Mouse (Mus musculus): ENCODE data around the gene Rora.

Rora gene

GRCm38 (mm10) chr9:69141859-69142258, 488.3 kb downstream of the Rora start:
- no peak for DNase-seq (ENCODE audit: low spot score)

- DNase-seq (ENCODE audit: low spot score): no peak
Measured at GRCm38 (mm10) chr9:69146937-69147336, 493.4 kb downstream of the Rora start.

DNA sequence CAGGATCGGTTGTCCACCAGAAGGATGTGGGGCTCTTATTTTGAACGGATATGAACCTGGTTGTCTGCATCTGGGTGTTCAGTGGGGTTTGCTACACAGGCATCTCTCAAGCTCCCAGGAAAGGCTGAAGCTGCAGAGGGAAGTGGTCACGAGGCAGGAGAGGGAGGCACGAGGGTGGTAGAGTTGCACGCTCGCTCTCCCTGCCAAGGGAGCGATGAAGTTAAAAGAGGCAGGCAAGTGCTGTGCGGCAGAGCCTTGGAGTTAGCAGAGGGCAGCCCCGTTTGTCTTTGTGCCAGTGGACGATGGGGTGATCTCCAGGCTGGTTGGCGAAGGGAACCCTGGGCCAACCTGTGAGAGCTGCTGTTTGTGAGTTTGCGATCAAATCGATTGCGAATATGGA, 496.6 kb downstream of the Rora start:
- no peak for DNase-seq (ENCODE audit: low spot score)

DNA sequence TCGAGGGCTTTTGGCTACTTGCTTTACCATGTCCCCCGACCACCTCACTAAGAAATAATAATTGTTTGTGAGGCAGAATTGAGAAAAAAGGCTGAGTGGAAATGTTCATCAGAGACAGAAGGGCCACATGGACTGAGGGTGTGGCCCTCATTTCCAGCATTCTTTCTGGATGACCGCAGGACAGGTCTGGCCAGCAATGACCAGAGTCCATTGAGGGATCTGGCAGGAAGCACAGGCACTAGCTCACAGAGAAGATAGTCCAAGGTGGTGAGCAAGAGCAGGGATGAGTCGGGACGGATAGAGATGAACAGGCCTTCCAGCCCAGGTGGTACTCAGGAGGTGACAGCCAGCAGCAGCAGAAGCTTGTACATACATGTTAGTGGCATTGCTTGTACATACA, 501.1 kb downstream of the Rora start:
- DNase-seq (ENCODE audit: low spot score): no peak

- no peak for DNase-seq (ENCODE audit: low spot score)
Measured at GRCm38 (mm10) chr9:69155836-69156595, 502.4 kb downstream of the Rora start.

- DNase-seq (ENCODE audit: low spot score): no peak
Measured at GRCm38 (mm10) chr9:69160818-69161217, 507.2 kb downstream of the Rora start.

- no peak for DNase-seq (ENCODE audit: low spot score)
Measured at GRCm38 (mm10) chr9:69164653-69165052, 511.1 kb downstream of the Rora start.

DNA sequence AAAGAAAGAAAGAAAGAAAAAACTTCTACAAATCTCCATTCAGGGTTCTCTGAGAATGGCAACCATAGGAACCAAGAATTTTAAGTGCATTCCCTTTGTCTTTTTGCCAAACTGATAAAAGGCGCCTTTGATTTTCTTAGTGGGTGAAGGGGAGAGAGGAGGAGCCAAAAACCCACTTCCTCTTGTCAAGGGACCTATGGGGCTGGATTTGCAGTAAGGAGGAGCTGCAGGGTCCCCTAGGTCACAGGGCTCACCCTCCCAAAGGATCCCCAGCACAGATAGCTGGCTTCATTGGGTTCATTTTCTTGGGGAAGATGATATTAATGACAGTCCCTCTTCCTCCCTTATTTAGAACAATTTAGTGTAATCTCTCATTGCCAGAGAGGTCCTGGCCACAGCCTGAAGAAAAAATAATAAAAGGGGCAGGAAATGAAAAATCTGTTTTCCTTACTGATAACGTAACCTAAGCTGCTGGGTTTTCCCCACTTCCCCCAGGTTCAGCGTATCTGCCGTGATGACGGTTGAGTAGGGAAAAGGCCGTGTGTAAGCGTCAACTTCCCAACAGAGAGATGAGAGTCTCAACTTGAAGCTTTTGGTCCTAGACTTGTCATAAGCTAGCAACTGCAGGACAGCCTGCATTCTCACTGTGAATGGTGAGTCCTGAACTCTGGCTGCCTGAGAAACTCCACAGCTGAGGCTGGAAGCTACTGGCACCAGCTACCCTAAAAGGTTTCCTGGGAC, 511.7 kb downstream of the Rora start:
- no peak for DNase-seq (ENCODE audit: low spot score)

DNA sequence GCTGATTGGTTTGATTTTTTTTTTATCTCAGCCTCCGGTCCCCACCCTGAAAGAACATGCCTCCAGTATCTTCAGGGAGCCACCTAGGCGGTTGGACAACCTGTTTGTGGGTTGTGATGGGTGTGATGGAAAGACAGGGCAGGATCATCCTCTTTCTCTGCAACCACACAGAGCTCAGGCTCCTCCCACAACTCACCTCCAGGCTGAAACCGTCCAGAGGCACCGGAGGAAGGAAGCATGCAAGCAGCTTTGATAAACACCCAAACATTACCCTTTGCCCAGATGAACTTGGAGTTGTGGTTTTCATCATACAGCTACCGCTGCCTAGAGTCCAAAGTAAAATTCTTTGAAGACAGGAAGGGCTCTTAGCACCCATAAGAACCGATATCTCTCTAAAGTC, 520.5 kb downstream of the Rora start:
- DNase-seq (ENCODE audit: low spot score): no peak

DNA sequence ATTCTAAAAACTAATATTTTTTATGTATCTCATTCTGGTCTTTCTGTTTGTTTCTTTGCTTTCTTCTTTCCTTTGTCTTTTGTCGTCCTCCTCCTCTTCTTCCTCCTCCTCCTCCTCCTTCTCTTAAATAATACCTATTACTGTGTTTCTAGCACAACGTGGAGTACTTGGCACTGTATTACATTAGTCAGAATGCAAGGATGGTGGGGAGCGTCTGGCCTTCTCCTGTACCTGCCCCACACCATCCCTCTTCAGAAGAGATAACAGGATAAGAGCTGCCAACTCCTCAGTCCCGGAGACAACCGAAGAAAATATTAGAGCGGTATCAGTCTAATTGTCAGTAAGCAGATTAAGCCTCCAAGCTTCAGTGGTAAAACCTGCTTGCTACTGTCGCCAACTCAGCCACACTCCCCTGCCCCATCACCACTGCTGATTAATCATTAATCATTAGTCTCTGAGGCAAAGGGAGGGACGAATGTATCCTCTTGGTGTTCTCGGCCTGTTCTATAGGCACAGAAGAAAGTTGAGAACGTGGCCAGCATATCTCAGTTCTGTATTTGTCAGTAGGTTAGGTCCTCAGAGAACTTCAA, 521.0 kb downstream of the Rora start:
- DNase-seq (ENCODE audit: low spot score): no peak

GRCm38 (mm10) chr9:69176988-69177387, 523.4 kb downstream of the Rora start:
- DNase-seq (ENCODE audit: low spot score): no peak

GRCm38 (mm10) chr9:69179224-69179623, 525.6 kb downstream of the Rora start:
- DNase-seq (ENCODE audit: low spot score): no peak

DNA sequence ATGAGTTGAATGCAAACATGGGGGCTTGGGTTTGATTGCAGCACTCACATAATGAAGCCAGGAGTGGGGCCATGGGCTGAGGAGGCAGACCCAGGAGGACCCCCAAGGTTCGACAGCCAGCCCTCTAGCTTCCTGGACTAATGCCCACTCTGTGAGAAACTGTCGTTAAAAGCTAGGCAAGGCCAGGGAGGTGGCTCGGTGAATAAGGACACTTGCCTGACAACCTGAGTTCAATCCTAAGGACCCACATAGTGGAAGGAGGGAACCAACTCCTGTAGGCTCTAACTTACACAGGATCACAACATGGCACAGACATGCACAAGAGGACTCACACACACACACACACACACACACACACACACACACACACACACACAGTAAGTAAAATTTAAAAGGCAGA, 527.4 kb downstream of the Rora start:
- no peak for DNase-seq (ENCODE audit: low spot score)

DNA sequence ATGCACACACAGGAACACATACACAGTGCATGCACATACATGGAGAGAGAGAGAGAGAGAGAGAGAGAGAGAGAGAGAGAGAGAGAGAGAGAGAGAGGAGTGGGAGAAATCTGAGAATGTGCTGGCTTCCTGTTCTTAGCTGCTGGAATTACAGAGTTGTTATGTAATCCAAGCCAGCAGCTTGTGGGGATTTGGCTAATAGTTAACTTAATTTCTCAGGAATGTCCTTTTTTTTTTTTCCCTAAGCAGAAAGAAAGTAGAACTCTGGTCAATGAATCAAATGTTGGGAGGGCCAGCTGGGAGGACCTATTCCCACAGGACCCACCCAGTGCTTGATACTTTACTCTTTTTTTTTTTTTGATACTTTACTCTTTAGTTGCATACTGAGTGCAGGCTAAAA, 527.8 kb downstream of the Rora start:
- DNase-seq (ENCODE audit: low spot score): no peak

DNA sequence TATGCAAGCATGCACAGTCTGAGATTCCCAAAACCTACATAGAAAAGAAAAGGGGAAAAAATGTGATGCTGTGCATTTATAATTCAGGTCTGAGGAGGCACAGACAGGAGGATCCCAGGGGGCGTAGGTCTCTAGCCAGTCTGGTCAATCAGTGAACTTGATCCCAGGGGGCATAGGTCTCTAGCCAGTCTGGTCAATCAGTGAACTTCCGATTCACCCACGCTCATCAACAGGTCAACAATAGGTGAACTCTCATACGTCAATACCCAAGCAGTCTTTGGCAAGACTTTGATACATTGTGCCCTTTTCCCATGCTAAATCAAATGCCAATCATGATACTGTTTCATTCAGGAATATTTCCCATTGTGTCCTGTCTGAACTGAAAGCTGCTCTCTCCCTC, 530.3 kb downstream of the Rora start:
- DNase-seq (ENCODE audit: low spot score): no peak

- DNase-seq (ENCODE audit: low spot score): no peak
Measured at GRCm38 (mm10) chr9:69190726-69191125, 537.1 kb downstream of the Rora start.

GRCm38 (mm10) chr9:69192446-69192845, 538.9 kb downstream of the Rora start:
- DNase-seq (ENCODE audit: low spot score): no peak

DNA sequence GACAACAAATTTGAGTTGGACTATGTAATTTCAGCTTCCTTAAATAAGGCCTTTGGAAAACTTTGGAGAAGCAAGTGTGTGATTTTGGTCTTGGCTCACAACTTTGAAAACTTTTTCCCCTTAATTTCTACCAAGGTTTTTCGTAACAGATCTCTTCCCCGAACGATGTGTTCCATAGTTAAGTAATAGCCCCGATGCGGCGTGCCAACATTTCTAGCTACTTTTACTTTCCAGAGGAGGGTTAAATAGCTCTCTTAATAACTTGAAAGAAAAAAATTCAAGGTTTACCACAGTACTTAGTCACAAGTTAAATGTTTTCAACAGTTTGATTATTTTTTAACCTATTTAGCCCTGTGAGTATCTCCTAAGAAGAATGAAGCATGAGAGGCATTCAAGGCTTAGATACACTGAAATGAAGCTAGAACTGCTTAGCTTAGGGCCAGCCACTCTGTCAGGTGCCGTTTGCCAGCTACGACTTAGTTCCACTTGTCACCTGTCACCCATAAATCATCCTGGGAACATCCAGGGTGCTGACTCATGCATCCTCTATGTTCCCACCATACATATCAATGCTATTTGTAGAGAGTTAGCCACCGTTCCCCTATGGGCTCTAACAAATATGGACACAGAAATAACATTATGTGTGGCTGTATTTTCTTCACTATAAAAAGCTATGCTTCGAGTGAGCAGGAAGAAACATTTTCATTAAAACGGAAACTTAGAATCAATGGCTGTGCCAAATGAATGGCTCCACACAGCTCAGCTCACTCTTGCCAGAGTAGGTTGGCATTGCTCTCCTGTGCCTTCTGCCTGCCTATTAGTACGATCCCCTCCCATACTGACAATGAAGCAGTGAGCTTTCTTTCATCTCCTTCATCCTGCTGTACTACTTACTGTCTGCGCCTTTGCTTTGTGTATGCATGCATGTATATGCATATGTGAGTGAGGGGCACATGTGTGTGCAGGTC, 541.3 kb downstream of the Rora start:
- no peak for DNase-seq (ENCODE audit: low spot score)

DNA sequence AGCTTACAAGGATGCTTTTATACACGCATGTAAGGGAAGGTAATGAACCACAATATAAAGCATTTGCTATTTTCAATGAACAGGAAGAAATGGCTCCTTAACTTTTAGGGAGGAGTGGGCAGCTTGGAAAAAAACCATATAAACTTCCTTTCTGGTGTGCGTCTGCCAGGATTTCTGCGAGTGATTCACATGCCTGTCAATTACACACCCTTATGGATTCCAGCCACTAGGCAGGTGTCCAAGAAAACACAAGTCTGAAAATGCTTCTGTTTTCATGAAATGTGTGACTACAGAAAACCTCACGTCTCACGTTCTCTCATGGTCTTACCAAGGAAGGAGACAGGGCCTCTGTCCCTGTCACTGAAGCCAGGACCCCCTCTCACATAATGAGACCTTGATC, 560.2 kb downstream of the Rora start:
- no peak for DNase-seq (ENCODE audit: low spot score)

GRCm38 (mm10) chr9:69224841-69225240, 571.3 kb downstream of the Rora start:
- DNase-seq (ENCODE audit: low spot score): no peak

DNA sequence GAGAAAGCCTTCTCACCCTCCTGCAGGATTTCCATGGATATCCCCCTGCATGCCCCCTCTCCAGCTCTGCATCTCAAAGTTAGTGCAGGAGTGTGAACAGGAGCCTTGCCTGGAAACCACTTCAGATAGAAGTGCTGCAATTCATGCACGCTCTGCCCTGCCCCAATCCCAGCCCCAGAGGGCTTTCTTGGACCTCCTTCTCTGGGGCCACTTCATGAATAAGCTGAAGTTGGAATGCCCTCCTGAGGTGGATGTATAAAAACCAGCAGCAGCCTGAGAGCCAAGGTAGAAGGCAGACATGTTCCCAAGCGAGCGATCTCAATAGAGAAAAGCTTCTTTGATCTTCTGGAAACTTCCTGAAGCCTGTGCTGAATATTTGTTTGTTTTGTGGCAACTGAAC, 572.8 kb downstream of the Rora start:
- no peak for DNase-seq (ENCODE audit: low spot score)

GRCm38 (mm10) chr9:69227806-69228205, 574.2 kb downstream of the Rora start:
- no peak for DNase-seq (ENCODE audit: low spot score)

Data from MN1 (cell line).